Mouse (Mus musculus) urinary bladder, postnatal 4 days (tissue): ENCODE measurements around the gene Mtap.

Experiments
- DNase-seq, 2 experiments: peaks; one replicate each; pipeline ENCODE4 v3.0.0; 2021 to 2022; ENCODE audit warnings: low spot score in 2 of 2

Mtap gene

GRCm38 (mm10) chr4:89210314-89210713 is 73.4 kb downstream of the Mtap start:
- no peak for DNase-seq

- no peak for DNase-seq
Measured at GRCm38 (mm10) chr4:89212178-89212577, 75.3 kb downstream of the Mtap start.
